17 mouse cellular contexts compared by ENCODE assay signal in the genomic region with DNA sequence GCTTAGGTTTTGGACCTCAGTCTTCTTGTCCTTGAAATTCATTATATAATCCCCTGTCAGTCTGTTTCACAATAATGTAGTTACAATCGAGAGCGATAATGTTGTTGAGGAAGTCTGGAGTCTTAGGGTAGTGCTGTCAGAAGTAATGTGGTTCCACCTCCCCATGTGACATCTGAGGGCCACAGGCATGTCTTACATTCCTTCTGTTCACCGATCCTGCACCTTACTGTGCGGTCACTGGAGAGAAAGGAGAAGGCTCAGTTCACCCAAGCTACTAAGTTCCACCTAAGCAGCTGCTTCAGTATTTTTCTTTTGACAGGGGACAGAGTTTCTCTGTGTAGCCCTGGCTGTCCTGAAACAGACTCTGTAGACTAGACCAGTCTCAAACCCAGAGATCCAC. TPM values are rescaled to one million over a fixed set of nuclear protein-coding genes. Genes with fewer than 3 reads are reported as not detected.
"Had no signal": no experiment of that assay in that cellular context is flagged by ENCODE, and none has a peak within 500 bp of the region (broad histone marks: within the 10 kb centered on the region; RNA-seq: fewer than 3 reads in every experiment).

No protein-coding gene starts in this region.

- H3K4me3 ChIP-seq: layer of hippocampus, adult 2 months; limb, embryonic 10.5 days; liver, embryonic 15.5 days; midbrain, embryonic 10.5 days; myocyte; neural tube, embryonic 15.5 days had no signal

- H3K27me3 ChIP-seq: liver, embryonic 15.5 days; neural tube, embryonic 15.5 days had no signal

- H3K9me3 ChIP-seq: limb, embryonic 10.5 days; liver, embryonic 15.5 days; midbrain, embryonic 10.5 days; neural tube, embryonic 15.5 days had no signal

- H3K4me2 ChIP-seq: liver, embryonic 11.5 days; liver, embryonic 15.5 days; neural tube, embryonic 15.5 days had no signal

- H3K27ac ChIP-seq: layer of hippocampus, adult 2 months; limb, embryonic 10.5 days; liver, embryonic 15.5 days; midbrain, embryonic 10.5 days; neural tube, embryonic 15.5 days had no signal

- H3K4me1 ChIP-seq: limb, embryonic 10.5 days; liver, embryonic 15.5 days; midbrain, embryonic 10.5 days had no signal

- H3K36me3 ChIP-seq: limb, embryonic 10.5 days; liver, embryonic 15.5 days; midbrain, embryonic 10.5 days; neural tube, embryonic 15.5 days had no signal

- ATAC-seq: intestine, embryonic 16.5 days; lung, postnatal 0 days had no signal

- H3K9ac ChIP-seq: liver, embryonic 15.5 days; neural tube, embryonic 15.5 days had no signal

- DNase-seq: lung, adult 2 months; lung, postnatal 4 days; midbrain, embryonic 14.5 days; right cerebral cortex, postnatal 4 days; spleen, adult 18-20 months; thymus, adult 18-20 months; thymus, postnatal 14 days had no signal

RNA-seq across cellular contexts. Expression of a gene that starts 13.9 kb away (rescaled TPM):
- total RNA-seq: megakaryocyte, adult 5-6 weeks had no signal
- polyA plus RNA-seq: myocyte had no signal
